Mouse (Mus musculus) CH12.LX (cell line): ENCODE data around the gene Fgf23. TPM values are rescaled to one million over a fixed set of nuclear protein-coding genes. Genes with fewer than 3 reads are reported as not detected.

Source experiments
- DNase-seq: peaks from one replicate; pipeline ENCODE4 v3.0.0-alpha.2; 2013; ENCODE audit errors: extremely low read depth
- H3K27ac ChIP-seq: 2 replicates; pipeline ENCODE4 v1.5.1; 2012; ENCODE audit warnings: low read depth, mild to moderate bottlenecking, control low read depth, moderate library complexity; ENCODE audit not compliant: insufficient read depth
- H3K27me3 ChIP-seq: replicated peaks from 2 replicates; pipeline ENCODE3; 2012; ENCODE audit warnings: inconsistent platforms
- H3K36me3 ChIP-seq, 2 experiments: replicated peaks in 1 of 2; 2 replicates each; pipeline versions ENCODE3 to v1.6.1; 2012; ENCODE audit warnings: inconsistent platforms in 1 of 2, low read length in 1 of 2, mild to moderate bottlenecking in 1 of 2, mixed read lengths in 1 of 2, moderate library complexity in 1 of 2; ENCODE audit not compliant: control insufficient read depth in 1 of 2, insufficient read depth in 1 of 2
- H3K4me1 ChIP-seq, 2 experiments: 2 replicates each; pipeline ENCODE4 v1.6.1; 2012; ENCODE audit warnings: inconsistent platforms in 1 of 2, moderate library complexity in 1 of 2; ENCODE audit not compliant: insufficient read depth in 2 of 2, control insufficient read depth in 1 of 2
- H3K4me2 ChIP-seq: 2 replicates; pipeline ENCODE4 v1.6.1; 2012; ENCODE audit warnings: low read depth, mild to moderate bottlenecking, control low read depth; ENCODE audit not compliant: poor library complexity, insufficient read depth, severe bottlenecking
- H3K4me3 ChIP-seq, 3 experiments: fragments of 150-350 bp in 1 of 3; sonication (generic) in 1 of 3; replicated peaks in 1 of 3; 2 replicates each; pipeline versions ENCODE3 to v1.5.1; 2011 to 2012; ENCODE audit warnings: low read depth in 2 of 3, low read length in 2 of 3, mild to moderate bottlenecking in 2 of 3, moderate library complexity in 2 of 3, control low read depth in 1 of 3, improper control_type of control experiment in 1 of 3, inconsistent platforms in 1 of 3, mixed read lengths in 1 of 3; ENCODE audit not compliant: poor library complexity in 1 of 3
- H3K79me2 ChIP-seq: replicated peaks from 2 replicates; pipeline ENCODE4 v1.6.1; 2012; ENCODE audit warnings: mild to moderate bottlenecking, moderate library complexity; ENCODE audit not compliant: control insufficient read depth, poor library complexity, insufficient read depth, severe bottlenecking; ENCODE audit errors: extremely low read depth
- H3K9ac ChIP-seq: 2 replicates; pipeline ENCODE4 v1.6.1; 2012; ENCODE audit warnings: low read depth, mild to moderate bottlenecking, control low read depth, moderate library complexity; ENCODE audit not compliant: insufficient read depth
- H3K9me3 ChIP-seq: replicated peaks from 2 replicates; pipeline ENCODE3; 2012; ENCODE audit warnings: low read length, inconsistent platforms, mixed read lengths
- CHD2 ChIP-seq: IDR thresholded peaks from 2 replicates; pipeline ENCODE4 v1.6.1; 2011; ENCODE audit warnings: low read length, improper control_type of control experiment
- CTCF ChIP-seq, 2 experiments: IDR thresholded peaks in 1 of 2; conservative IDR thresholded peaks in 1 of 2; 2 replicates each; pipeline ENCODE4 v1.5.1; 2011 to 2012; ENCODE audit warnings: low read depth in 2 of 2, low read length in 2 of 2, improper control_type of control experiment in 1 of 2, inconsistent platforms in 1 of 2, mild to moderate bottlenecking in 1 of 2, moderate library complexity in 1 of 2
- E2F4 ChIP-seq: IDR thresholded peaks from 2 replicates; pipeline ENCODE4 v1.6.1; 2011; ENCODE audit warnings: low read depth, low read length, improper control_type of control experiment; ENCODE audit not compliant: insufficient replicate concordance
- EP300 ChIP-seq: IDR thresholded peaks from 2 replicates; pipeline ENCODE4 v1.6.1; 2011; ENCODE audit warnings: low read length, improper control_type of control experiment
- ETS1 ChIP-seq: conservative IDR thresholded peaks from 2 replicates; pipeline ENCODE4 v1.6.1; 2012; ENCODE audit warnings: low read depth, mild to moderate bottlenecking, inconsistent platforms, low read length, improper control_type of control experiment, moderate library complexity
- HCFC1 ChIP-seq: IDR thresholded peaks from 2 replicates; pipeline ENCODE4 v1.6.1; 2012; ENCODE audit warnings: low read depth, mild to moderate bottlenecking, inconsistent platforms, low read length, improper control_type of control experiment
- JUN ChIP-seq: IDR thresholded peaks from 2 replicates; pipeline ENCODE4 v1.6.1; 2011; ENCODE audit warnings: low read depth, mild to moderate bottlenecking, low read length, improper control_type of control experiment, moderate library complexity; ENCODE audit not compliant: insufficient read depth
- JUND ChIP-seq: conservative IDR thresholded peaks from 2 replicates; pipeline ENCODE4 v1.6.1; 2011; ENCODE audit warnings: low read depth, low read length, improper control_type of control experiment
- MAZ ChIP-seq: IDR thresholded peaks from 2 replicates; pipeline ENCODE4 v1.6.1; 2012; ENCODE audit warnings: low read depth, mild to moderate bottlenecking, inconsistent platforms, low read length, improper control_type of control experiment, moderate library complexity
- MXI1 ChIP-seq: IDR thresholded peaks from 2 replicates; pipeline ENCODE4 v1.6.1; 2011; ENCODE audit warnings: mild to moderate bottlenecking, low read depth, low read length, improper control_type of control experiment
- POLR2A ChIP-seq: IDR thresholded peaks from 2 replicates; pipeline ENCODE4 v1.6.1; 2011; ENCODE audit warnings: low read depth, mild to moderate bottlenecking, improper control_type of control experiment, low read length
- TBP ChIP-seq: conservative IDR thresholded peaks from 2 replicates; pipeline ENCODE4 v1.6.1; 2011; ENCODE audit warnings: low read depth, low read length, improper control_type of control experiment
- TCF12 ChIP-seq: IDR thresholded peaks from 2 replicates; pipeline ENCODE4 v1.6.1; 2014; ENCODE audit warnings: low read depth, mild to moderate bottlenecking, inconsistent platforms, low read length, improper control_type of control experiment
- ZKSCAN1 ChIP-seq: IDR thresholded peaks from 2 replicates; pipeline ENCODE4 v1.6.1; 2012; ENCODE audit warnings: low read depth, inconsistent platforms, low read length, improper control_type of control experiment, borderline replicate concordance
- ZMIZ1 ChIP-seq: IDR thresholded peaks from 2 replicates; pipeline ENCODE4 v1.6.1; 2012; ENCODE audit warnings: low read depth, mild to moderate bottlenecking, inconsistent platforms, low read length, improper control_type of control experiment
- ZNF384 ChIP-seq: IDR thresholded peaks from 2 replicates; pipeline ENCODE4 v1.6.1; 2012; ENCODE audit warnings: low read depth, low read length, improper control_type of control experiment, inconsistent platforms
- dilution Hi-C: fragments of 300-500 bp; cut with MboI; formaldehyde crosslinking; loops from 2 replicates; pipeline ENCODE4 v1.14.3; 2020; ENCODE audit warnings: low sequenced_read_pairs; ENCODE audit not compliant: extremely low pct_unique_long_range_greater_than_20kb, extremely low pct_ligation_motif_present
- in situ Hi-C: fragments of 300-500 bp; cut with MboI; formaldehyde crosslinking; loops from 3 replicates; pipeline ENCODE4 v1.14.3; 2019; ENCODE audit warnings: low sequenced_read_pairs, low pct_ligation_motif_present, low pct_unique_long_range_greater_than_20kb, mixed read lengths
- polyA plus RNA-seq: library from polyadenylated mRNA; unstranded; fragments of >175 nt; gene quantifications from 2 replicates; pipeline ENCODE4 v1.2.1, GENCODE M21; 2012; ENCODE audit warnings: low read depth; ENCODE audit not compliant: insufficient read length
- total RNA-seq, 2 experiments: library from RNA; depleted of rRNA; stranded (reverse); fragments of 300-350 nt in 1 of 2; fragments of >200 nt in 1 of 2; gene quantifications; 2 replicates each; pipeline ENCODE4 v1.2.3; 2012 to 2014

The Fgf23 gene
- total and polyA plus RNA-seq, 3 experiments = not detected

DNA sequence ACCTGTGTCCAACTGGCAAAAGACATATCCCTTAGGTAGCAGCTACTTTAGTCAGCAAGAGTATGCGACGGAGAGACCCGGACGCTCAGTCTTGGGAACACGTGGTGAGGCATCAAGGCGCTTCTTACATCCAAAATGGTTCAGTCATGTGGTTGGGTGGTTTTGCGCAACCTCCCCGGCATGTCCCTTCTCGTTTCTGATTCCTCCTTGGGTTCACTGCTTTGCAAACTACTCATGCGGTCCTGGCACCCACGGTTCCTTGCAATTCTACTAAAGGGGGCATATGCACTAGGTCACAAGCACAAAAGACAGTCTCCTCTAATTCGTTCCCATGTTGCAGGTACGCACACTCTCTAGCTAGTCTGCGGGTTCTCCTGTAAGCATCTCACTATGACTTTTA is 57.0 kb downstream of the Fgf23 start:
- Histone ChIP-seq H3K4me1 (peaks cover 0 to 11% of the 10 kb centered on the region in 2 experiments; a peak in 1 of 4 replicates), H3K4me2 (no peak overlapping the region), H3K27ac (no peak overlapping the region), H3K27me3 (no peaks in the 10 kb centered on the region), H3K79me2 (no peaks in the 10 kb centered on the region; the same call in 1 of the 2 replicates), H3K4me3 (no peak overlapping the region), H3K36me3 (peaks cover 72 to 87% of the 10 kb centered on the region in 2 experiments), H3K9ac (no peak overlapping the region), H3K9me3 (no peaks in the 10 kb centered on the region)
- no peak for DNase-seq
- in situ Hi-C loops (no loop called here), dilution Hi-C loops (no loop called here)
- TF ChIP-seq JUND (no peak), E2F4 (no peak), TBP (no peak), MXI1 (no peak), JUN (no peak), ZNF384 (no peak), CTCF (conservative IDR thresholded peaks at IDR 0.05 in 1 of 2, IDR thresholded peaks at IDR 0.05 in 1 of 2; ENCODE audit: low read depth in 2 of 2, low read length in 2 of 2) (no peak), EP300 (no peak), CHD2 (no peak), ZKSCAN1 (no peak), TCF12 (no peak)

DNA sequence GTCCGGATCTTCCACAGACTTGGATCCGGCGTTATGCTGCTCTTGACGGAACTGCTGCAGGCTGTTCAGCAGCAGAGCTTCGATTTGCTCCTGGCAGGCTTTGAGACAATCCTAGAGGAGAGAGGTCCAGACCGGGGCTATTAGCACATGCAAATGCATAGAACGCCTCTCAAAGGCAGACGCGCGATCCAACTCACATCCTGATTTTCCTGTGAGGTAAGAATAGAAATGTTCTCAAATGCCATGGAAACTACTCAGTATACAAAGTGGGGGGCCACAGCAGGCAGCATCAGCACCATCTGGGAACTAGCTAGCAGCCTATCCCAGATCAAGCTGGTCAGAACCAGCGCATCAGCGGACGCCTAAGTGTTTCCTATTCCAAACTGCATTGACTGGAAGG is 57.7 kb downstream of the Fgf23 start:
- H3K36me3 ChIP-seq = peaks cover 79 to 94% of the 10 kb centered on the region in 2 experiments
- no peak for TF ChIP-seq MAZ
- TF ChIP-seq ZMIZ1 = no peak
- TF ChIP-seq ETS1 = no peak
- TF ChIP-seq E2F4 = no peak
- TF ChIP-seq ZKSCAN1 = no peak
- no peak for TF ChIP-seq POLR2A
- TF ChIP-seq HCFC1 = no peak
- peaks cover 0 to 11% of the 10 kb centered on the region in 2 experiments; a peak in 1 of 4 replicates for H3K4me1 ChIP-seq
- H3K9me3 ChIP-seq = no peaks in the 10 kb centered on the region
- no peak overlapping the region for H3K9ac ChIP-seq
- no peak overlapping the region for H3K4me3 ChIP-seq
- H3K27ac ChIP-seq = no peak overlapping the region
- H3K4me2 ChIP-seq = no peak overlapping the region
- H3K27me3 ChIP-seq = no peaks in the 10 kb centered on the region
- H3K79me2 ChIP-seq = no peaks in the 10 kb centered on the region; the same call in 1 of the 2 replicates
- dilution Hi-C loops (no loop called here), in situ Hi-C loops (no loop called here)
- no peak for DNase-seq

Other genes with a start within 250 kb of the Fgf23 start
- gene Ndufa9, start 223.8 kb upstream of the Fgf23 start, total RNA-seq (2012; rRNA removed) = 141 and 159 TPM in 2 replicates
- gene Ndufa9, start 223.8 kb upstream of the Fgf23 start, total RNA-seq (2014; rRNA removed) = 146 and 159 TPM in 2 replicates
- gene Ndufa9, start 223.8 kb upstream of the Fgf23 start, polyA plus RNA-seq = 151 and 157 TPM in 2 replicates
- gene Akap3, start 219.8 kb upstream of the Fgf23 start, total RNA-seq (2012; rRNA removed) = 0.63 and 2.0 TPM in 2 replicates
- 1.2 and 1.6 TPM in 2 replicates for gene Akap3, start 219.8 kb upstream of the Fgf23 start, total RNA-seq (2014; rRNA removed)
- gene Akap3, start 219.8 kb upstream of the Fgf23 start, polyA plus RNA-seq = 2.0 TPM in 2 replicates
- gene Dyrk4, start 151.1 kb upstream of the Fgf23 start, total RNA-seq (2012; rRNA removed) = 8.8 and 13.1 TPM in 2 replicates
- gene Dyrk4, start 151.1 kb upstream of the Fgf23 start, total RNA-seq (2014; rRNA removed) = 7.3 and 7.8 TPM in 2 replicates
- gene Dyrk4, start 151.1 kb upstream of the Fgf23 start, polyA plus RNA-seq = 30.0 and 30.3 TPM in 2 replicates
- gene Rad51ap1, start 133.3 kb upstream of the Fgf23 start, total RNA-seq (2012; rRNA removed) = 30.0 and 39.2 TPM in 2 replicates
- gene Rad51ap1, start 133.3 kb upstream of the Fgf23 start, total RNA-seq (2014; rRNA removed) = 84.1 and 87.9 TPM in 2 replicates
- gene Rad51ap1, start 133.3 kb upstream of the Fgf23 start, polyA plus RNA-seq = 79.1 and 118 TPM in 2 replicates
- 18.7 and 26.5 TPM in 2 replicates for gene D6Wsu163e, start 132.9 kb upstream of the Fgf23 start, total RNA-seq (2012; rRNA removed)
- gene D6Wsu163e, start 132.9 kb upstream of the Fgf23 start, total RNA-seq (2014; rRNA removed) = 42.0 and 42.7 TPM in 2 replicates
- gene D6Wsu163e, start 132.9 kb upstream of the Fgf23 start, polyA plus RNA-seq = 26.6 and 31.1 TPM in 2 replicates
- gene Fgf6, start 57.3 kb upstream of the Fgf23 start, total RNA-seq (2012; rRNA removed) = not detected in 2 replicates
- not detected in 2 replicates for gene Fgf6, start 57.3 kb upstream of the Fgf23 start, total RNA-seq (2014; rRNA removed)
- not detected in 2 replicates for gene Fgf6, start 57.3 kb upstream of the Fgf23 start, polyA plus RNA-seq
- gene Tigar, start 36.7 kb downstream of the Fgf23 start, total RNA-seq (2012; rRNA removed) = 8.9 and 12.4 TPM in 2 replicates
- gene Tigar, start 36.7 kb downstream of the Fgf23 start, total RNA-seq (2014; rRNA removed) = 11.5 and 11.8 TPM in 2 replicates
- gene Tigar, start 36.7 kb downstream of the Fgf23 start, polyA plus RNA-seq = 18.6 and 20.8 TPM in 2 replicates
- 99.4 and 146 TPM in 2 replicates for gene Ccnd2, start 79.3 kb downstream of the Fgf23 start, total RNA-seq (2012; rRNA removed)
- gene Ccnd2, start 79.3 kb downstream of the Fgf23 start, total RNA-seq (2014; rRNA removed) = 33.5 and 42.4 TPM in 2 replicates
- 255 and 299 TPM in 2 replicates for gene Ccnd2, start 79.3 kb downstream of the Fgf23 start, polyA plus RNA-seq